Mouse (Mus musculus): ENCODE data around the gene Cep152.

The Cep152 gene

GRCm38 (mm10) chr2:125624837-125625351 lies at the start of gene Cep152:
Gene Cep152, minus strand, starts transcription at chr2:125625113.
- ATAC-seq (ENCODE audit: insufficient number of reproducible peaks, low FRiP score, low TSS enrichment) = peak; percentile 98

- peak; percentile 93 for ATAC-seq (ENCODE audit: insufficient number of reproducible peaks, low FRiP score, low TSS enrichment)
These were observed 48.2 kb upstream of the Cep152 start, which contains the start of gene Eid1 for GRCm38 (mm10) chr2:125672957-125673631. Gene Eid1, plus strand, starts transcription at chr2:125673095.

- peak; percentile 78 for ATAC-seq (ENCODE audit: insufficient number of reproducible peaks, low FRiP score, low TSS enrichment)
These were observed 47.6 kb upstream of the Cep152 start for GRCm38 (mm10) chr2:125672568-125672956.

DNA sequence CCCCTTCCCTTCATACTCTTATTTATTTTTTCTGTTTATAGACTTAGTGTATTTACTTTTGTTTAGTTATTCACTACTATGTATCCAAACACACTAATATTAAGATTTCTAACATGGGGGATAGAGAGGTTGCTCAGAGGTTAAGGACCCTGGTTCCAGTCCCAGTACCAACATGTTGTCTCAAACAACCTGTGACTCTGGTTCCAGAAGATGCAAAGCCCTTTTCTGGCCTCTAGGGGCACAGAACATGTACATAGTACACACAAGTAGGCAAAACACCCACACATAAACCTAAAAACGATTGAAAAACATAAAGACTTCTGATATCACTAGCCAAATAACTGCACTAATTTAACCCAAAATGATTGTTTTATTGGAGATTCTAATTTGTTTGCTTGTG lies 45.9 kb upstream of the Cep152 start:
- ATAC-seq (ENCODE audit: insufficient number of reproducible peaks, low FRiP score, low TSS enrichment) = no peak

GRCm38 (mm10) chr2:125667721-125668120 lies 42.8 kb upstream of the Cep152 start:
- no peak for ATAC-seq (ENCODE audit: insufficient number of reproducible peaks, low FRiP score, low TSS enrichment)

GRCm38 (mm10) chr2:125667184-125667583 lies 42.3 kb upstream of the Cep152 start:
- ATAC-seq (ENCODE audit: insufficient number of reproducible peaks, low FRiP score, low TSS enrichment) = no peak

GRCm38 (mm10) chr2:125666668-125667067 lies 41.8 kb upstream of the Cep152 start:
- ATAC-seq (ENCODE audit: insufficient number of reproducible peaks, low FRiP score, low TSS enrichment) = no peak

DNA sequence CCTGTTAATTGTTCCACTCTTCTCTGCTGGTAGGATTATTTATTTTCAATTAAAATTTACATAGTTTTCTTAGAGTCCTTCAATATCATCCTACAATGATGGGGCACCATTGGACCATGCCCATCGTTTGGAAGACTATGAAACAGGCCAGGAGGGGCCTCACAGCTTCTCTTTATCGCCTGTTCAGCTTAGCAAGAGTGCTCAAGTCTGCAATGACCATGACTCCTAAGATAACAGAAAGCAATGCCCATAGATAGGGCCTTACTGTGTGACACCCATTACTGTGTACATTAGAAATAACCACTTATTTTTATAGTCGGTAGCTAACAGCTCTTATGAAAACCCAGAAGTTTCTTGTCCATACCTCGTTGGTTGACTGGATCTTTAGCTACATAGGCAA lies 41.0 kb upstream of the Cep152 start:
- ATAC-seq (ENCODE audit: insufficient number of reproducible peaks, low FRiP score, low TSS enrichment) = no peak

- ATAC-seq (ENCODE audit: insufficient number of reproducible peaks, low FRiP score, low TSS enrichment) = no peak
These were observed 40.3 kb upstream of the Cep152 start for GRCm38 (mm10) chr2:125665213-125665612.

GRCm38 (mm10) chr2:125662517-125662916 lies 37.6 kb upstream of the Cep152 start:
- ATAC-seq (ENCODE audit: insufficient number of reproducible peaks, low FRiP score, low TSS enrichment) = no peak

GRCm38 (mm10) chr2:125661156-125661555 lies 36.2 kb upstream of the Cep152 start:
- no peak for ATAC-seq (ENCODE audit: insufficient number of reproducible peaks, low FRiP score, low TSS enrichment)

DNA sequence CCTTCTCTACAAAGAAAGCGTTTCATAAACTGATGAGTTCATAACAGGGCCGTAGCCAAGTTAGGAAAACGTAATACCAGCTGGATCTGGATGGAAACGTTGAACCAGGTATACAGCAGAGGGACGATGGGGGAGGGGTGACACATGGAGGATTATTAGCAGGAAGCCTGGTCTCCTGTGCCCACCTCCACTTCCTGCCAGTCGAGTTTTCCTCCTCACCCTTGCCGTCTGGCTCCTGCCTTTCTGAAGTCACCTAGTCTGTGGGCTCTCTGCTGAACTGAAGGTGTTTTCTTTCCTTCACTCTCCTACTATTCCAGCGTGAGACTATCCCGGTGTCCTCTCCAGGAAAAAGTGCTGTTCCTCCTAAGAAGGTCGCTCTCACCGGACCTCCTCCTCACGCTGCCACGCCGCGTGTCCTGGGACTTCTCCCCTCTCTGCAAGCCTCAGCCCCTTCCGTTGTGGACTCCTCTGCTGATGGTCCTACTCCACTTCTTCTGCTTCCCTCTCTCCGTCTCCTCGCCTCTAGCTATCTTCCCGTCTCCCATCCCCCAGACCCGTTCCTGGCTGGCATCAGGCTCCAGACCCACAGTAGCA lies 35.7 kb upstream of the Cep152 start:
- 0 out of 2 replicates have a peak, but pooled peaks have one; percentile 31 for ATAC-seq (ENCODE audit: insufficient number of reproducible peaks, low FRiP score, low TSS enrichment)

GRCm38 (mm10) chr2:125659823-125660536 lies 35.1 kb upstream of the Cep152 start:
- ATAC-seq (ENCODE audit: insufficient number of reproducible peaks, low FRiP score, low TSS enrichment) = peak; percentile 83

- ATAC-seq (ENCODE audit: insufficient number of reproducible peaks, low FRiP score, low TSS enrichment) = no peak
These were observed 30.5 kb upstream of the Cep152 start for GRCm38 (mm10) chr2:125655391-125655790.

GRCm38 (mm10) chr2:125653286-125653685 lies 28.4 kb upstream of the Cep152 start:
- no peak for ATAC-seq (ENCODE audit: insufficient number of reproducible peaks, low FRiP score, low TSS enrichment)

DNA sequence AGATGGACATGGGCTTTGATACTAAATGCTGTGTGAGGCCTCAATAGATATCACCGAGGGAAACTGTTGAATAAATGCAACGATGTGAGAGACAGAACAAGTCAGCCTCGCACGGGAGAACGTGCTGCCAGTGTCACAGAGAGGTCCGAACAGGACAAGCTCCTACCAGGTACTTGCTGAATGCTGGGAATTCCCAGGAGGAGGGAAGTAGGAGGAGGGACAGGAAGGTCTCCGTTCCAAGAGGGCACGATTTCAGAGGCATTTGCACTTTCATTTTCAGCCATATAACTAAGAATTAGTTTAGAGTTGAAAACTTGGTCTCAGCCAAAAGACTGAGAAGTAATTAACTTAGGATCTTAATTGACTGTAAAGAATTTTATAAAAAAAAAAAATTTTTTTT lies 26.6 kb upstream of the Cep152 start:
- no peak for ATAC-seq (ENCODE audit: insufficient number of reproducible peaks, low FRiP score, low TSS enrichment)

DNA sequence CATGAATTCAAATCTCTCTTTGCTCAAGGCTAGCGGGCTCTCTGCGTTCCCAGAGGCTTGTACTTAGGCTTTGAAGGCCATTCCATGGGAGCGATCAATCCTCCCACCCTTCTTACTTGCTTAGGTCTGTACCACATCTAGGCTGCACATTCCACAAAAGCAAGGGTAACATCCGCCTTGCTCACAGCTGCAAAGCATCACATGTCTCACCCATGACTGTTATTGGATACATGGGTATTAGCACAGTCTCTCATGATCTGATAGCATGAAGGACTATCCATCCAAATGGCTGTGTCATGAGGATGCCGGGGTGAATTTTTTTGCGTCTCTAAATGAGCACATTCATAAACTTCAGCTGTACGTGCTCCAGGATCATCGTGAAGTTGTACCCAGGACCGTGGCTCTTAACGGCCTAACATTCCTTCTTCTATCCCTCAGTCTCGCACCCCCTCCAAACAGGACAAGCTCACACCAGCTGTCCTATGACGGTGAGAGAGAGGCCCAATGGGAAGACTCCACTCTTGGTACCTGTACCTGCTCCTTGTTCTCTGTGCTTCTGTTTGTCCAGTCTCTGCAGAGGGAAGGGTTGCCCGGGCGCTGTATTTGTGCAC lies 25.9 kb upstream of the Cep152 start:
- ATAC-seq (ENCODE audit: insufficient number of reproducible peaks, low FRiP score, low TSS enrichment) = no peak

DNA sequence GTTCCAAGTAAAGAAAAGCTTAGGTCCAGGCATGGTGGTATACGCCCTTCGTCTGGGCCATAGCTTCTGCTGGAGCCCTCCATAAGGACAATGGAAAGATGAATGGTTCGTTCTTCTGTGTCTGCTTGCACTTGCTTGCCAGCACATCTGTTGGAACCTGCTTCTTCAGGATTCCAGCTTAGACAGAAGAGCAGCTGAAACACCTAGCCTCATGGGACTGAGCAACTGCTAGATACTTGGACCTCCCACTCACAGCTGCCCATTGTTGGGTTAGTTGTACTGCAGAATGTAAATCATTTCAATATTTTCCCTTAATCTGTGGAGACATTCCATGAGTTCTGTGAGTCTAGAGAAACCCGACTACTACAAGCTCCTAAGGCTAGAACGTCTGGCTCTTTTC lies 25.1 kb upstream of the Cep152 start:
- ATAC-seq (ENCODE audit: insufficient number of reproducible peaks, low FRiP score, low TSS enrichment) = no peak

DNA sequence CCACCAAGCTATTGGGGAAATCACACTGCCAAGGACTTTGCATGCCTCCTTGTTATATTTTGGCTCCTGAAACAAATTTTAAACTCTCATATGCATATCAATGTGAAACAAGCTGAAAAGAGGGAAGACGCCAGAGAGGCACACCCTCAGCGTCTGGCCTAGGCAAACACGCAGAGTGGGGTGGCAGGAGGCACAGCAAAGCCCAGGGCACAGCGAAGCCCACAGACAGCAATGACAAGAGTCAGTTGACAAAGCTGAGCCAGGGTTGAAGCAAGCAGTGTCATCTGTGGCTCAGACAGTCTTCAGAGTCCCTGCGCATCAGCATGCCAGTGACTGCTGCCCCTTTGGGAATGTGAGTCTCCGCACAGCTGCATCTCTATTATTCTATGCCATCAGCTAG lies 20.0 kb upstream of the Cep152 start:
- no peak for ATAC-seq (ENCODE audit: insufficient number of reproducible peaks, low FRiP score, low TSS enrichment)

DNA sequence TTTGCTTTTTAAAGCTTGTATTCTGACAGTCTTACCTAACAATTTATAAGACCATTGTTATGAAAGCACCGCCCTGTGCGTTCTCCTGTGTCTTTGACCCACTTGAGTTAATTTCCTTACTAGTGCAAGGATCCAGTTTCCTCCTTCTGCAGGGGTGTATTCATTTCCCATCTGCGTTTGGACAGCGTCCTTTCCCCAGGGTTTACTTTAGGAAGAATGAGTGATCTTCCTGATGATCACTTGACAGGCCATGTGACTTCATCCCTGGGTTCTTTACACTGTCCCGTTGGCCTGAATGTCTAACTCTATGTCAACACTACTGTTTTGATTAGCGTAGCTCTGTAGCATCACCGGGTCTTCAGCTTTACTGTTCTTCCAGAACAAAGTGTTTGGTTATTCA lies 12.4 kb upstream of the Cep152 start:
- no peak for ATAC-seq (ENCODE audit: insufficient number of reproducible peaks, low FRiP score, low TSS enrichment)

DNA sequence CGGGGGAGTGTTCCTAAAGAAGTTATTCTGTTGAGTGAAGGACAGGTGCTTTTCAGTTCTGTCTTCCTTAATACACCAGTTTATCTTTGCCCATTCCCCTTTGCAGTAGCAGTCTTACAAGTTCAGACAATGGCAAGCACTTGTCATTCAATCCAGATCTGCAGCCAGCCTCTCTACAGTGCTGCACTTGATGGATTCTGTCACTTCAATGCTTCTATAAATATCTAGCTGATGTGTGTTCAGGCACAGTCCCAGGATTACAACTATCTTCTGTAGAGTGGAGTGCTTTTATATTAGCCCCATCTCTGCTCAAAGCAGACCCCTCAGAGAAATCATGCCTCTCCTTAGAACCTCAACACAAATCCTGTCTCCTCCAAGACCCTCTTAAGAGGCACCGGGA lies 5.1 kb upstream of the Cep152 start:
- ATAC-seq (ENCODE audit: insufficient number of reproducible peaks, low FRiP score, low TSS enrichment) = no peak
